Mouse (Mus musculus) granulocyte monocyte progenitor cell, adult 5-6 weeks (primary cell): ENCODE results near the gene Prmt6. TPM values are rescaled to one million over a fixed set of nuclear protein-coding genes. Genes with fewer than 3 reads are reported as not detected.

Source experiments
- ATAC-seq: replicated peaks from 2 replicates; pipeline ENCODE4 v1.8.0; 2016; ENCODE audit warnings: mild to moderate bottlenecking, moderate TSS enrichment, inconsistent platforms; ENCODE audit not compliant: poor library complexity, severe bottlenecking
- total RNA-seq, 2 experiments: library from RNA; stranded (forward) in 1 of 2; stranded (reverse) in 1 of 2; fragments of 200-712, 200-1000 nt in 1 of 2; fragments of >200 nt in 1 of 2; fragmentation: Nextera tagmentation in 1 of 2; gene quantifications; 2 replicates each; pipeline ENCODE4 v1.2.3; 2014 to 2017

Gene Prmt6
- total RNA-seq (2014; fragmentation: Nextera tagmentation): 8.6 and 16.5 TPM in 2 replicates
- total RNA-seq (2017): 11.4 and 15.0 TPM in 2 replicates

DNA sequence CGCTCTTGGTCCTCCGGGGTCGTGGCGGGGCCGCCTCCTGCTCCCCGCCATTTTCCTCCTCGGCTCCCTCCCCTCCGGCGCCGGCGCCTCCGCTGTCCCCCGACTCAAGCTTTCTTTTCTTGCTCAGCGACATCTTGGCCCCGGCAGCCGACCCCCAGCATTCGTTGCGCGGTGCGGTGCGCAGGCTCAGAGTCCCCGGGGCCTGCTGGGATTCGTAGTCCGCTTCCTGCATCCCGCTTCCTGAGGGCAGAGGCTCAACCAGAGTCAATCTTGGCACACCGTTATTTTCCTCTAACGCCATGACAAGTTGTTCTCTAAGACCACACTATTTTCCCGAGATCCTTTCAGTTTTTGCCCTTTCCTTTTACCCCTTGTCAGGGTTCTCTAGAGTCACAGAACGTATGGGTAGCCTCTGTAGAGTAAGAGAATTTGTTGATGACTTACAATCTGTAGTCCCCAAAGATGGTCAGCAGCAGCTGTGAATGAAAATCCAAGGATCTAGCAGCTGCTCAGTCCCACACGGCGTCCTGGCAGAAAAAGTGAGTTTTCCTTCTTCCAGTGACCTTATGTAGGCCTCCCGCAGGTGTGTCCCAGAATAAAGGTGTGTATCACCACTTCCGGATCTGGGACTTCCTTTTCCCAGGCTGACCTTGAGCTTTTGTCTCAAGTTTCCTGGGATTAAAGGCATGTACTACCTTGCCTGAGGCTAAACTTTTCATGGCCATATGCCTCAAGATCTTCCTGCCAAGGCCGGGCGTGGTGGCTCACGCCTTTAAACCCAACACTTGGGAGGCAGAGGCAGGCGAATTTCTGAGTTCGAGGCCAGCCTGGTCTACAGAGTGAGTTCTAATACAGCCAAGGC, at the start of gene Prmt6:
Prmt6 (minus strand) TSS at position 160 of the 862 bp plus-strand sequence.
- ATAC-seq: peak; percentile 88

DNA sequence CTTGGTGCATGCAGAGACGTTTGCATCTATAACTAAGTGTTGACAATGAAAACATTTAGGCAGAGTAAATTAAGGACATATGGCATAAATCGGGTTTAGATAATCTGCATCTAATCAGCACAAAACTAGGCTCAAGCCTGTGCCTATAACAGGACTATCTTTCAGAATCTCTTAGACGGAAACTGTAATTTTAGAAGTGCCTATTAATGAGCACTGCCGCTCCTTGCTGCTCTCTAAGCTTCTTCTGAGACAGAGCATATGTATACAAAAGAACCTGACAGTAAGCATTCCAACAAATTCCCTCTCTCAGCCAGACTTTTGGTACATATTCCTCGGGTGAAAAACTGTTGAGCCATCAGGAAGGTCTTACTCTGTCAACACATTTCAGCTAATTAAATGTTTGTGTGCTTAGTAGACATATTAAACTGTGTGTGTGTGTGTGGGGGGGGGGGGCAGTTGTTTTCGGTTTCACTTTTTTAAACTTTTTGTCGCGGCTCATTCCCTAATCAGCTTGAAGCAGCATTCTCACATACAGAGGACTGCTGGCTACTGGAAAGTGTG, 39.8 kb upstream of the Prmt6 start:
- ATAC-seq: no peak

DNA sequence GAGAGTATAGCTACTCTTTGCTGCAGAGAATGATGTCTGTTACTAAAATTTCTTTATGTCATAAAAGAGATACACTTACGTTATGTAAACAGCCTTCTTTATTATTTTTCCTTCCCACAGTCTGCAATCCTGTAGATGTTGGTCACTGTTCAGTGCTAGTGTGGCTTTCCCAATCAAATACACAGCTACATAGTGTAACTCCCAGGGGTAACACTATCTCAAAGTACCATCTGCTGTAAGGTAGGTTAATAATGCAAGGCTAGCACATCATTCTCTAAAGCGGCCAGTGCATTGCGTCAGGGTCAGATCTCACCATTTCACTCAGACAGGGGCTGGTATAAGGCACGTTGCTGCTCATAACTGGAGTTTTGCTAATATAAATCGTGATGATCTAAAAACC, 31.9 kb upstream of the Prmt6 start:
- ATAC-seq: no peak

DNA sequence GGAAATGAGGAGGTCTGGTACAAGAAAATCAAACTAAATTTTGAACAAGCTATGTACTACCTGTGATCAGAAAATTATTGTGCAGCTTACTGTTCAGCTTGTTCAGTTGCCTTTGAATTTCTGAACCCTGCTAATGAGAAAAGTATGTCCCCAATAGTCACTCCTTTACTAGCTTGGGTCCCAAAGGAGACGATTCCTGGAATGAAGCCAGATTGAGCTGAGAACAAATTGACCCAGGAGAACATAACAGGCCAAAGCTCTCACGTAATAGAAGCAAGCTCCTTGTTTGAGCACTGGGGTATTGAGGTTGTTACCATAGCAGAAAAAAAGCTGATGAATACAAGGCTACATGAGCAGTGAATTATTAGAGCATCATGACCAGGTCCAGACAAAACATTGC, 17.0 kb upstream of the Prmt6 start:
- no peak for ATAC-seq

DNA sequence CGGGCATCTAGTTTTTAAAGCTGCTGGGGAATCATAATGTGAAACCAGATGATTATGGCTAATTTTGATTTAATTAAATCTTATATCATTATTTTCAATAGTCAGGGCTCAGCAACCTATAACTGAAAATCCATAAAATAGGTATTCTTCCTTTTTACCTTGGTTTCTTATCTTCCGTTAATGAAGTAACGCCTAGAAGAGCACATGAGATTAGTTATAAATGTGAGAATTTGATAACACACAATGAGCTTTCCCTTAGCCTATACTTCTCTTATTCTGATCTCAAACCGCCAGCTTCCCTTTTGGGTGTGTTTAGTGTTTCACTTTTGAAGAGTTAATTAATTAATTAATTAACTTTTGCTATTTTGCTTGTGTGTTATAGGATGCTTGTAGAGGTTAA, 2.3 kb upstream of the Prmt6 start:
- no peak for ATAC-seq

DNA sequence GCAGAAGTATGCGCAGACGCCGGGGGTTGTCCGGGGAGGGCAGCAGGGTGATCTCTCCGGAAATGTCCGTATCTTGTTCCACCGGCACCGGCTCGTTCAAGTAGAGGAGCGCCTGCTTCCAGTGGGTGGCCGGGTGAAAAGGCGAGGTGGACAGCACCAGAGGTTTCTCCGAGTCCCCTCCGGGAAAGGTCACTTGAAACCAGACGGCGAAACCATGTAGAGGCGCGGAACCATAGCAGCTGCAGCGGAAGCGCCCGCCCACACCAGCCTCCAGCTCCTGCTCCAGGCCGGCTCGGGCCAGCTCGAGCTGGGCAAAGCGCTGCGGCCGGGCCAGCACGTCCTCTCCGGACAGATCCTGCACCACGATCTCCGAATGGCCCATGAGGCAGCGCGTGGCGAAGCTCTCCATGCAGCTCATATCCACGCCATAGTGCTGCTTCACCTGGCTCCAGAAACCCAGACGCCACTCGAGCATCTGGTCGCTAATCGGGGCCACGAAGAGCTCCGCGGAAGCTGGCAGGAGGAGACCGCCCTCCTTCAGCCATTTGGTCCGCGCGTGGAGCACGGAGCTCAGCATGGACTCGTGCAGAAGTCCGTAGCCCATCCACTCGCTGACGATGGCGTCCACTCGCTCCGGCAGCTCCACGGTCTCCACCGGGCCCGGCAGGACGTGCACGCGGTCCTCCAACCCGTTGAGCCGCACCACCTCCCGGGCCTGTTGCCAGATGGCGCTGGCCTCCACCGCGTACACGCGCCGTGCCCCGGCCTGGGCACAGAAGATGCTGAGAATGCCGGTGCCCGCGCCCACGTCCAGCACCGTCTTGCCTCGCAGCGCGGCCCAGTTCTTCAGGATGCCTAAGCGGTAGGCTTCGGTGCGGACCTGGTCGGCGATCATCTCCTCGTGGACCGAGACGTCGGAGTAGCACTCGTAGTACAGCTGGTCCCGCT, 633 bp downstream of the Prmt6 start:
- ATAC-seq: peak; percentile 76

DNA sequence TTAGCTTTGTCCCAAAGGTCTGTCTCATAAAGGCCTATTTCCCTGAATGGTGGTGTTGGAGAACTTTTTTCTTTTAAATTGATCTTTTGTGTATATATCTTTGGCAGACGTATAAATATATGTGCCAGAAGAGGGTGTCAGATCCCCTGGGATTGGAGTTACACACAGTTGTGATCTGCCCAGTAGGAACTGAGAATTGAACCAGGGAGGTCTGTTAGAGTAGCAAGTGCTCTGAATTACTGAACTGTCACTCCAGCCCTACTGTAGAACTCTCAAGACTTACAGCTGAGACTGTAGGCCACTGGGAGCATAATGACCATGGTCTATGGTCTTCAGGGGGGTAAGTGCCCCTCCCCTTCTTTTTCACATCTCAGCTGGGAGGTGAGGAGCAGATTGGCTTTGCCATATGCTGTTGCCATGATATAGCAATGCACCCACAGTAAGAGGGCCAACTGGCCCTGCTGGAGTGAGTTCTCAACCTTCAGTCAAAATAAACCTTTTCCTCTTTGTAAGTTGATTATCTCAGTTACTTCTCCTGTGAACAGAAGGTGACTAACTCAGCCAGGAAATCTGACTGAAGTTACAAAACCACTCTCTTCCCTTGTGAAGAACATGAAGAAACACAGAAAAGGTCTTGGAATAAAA, 13.9 kb downstream of the Prmt6 start:
- no peak for ATAC-seq

Other genes starting within 250 kb of the Prmt6 start
- gene Ntng1, start 107.0 kb downstream of the Prmt6 start, total RNA-seq (2014; fragmentation: Nextera tagmentation): not detected in 2 replicates
- gene Ntng1, start 107.0 kb downstream of the Prmt6 start, total RNA-seq (2017): not detected in 2 replicates